22 mouse cellular contexts compared by ENCODE assay signal in the genomic region with DNA sequence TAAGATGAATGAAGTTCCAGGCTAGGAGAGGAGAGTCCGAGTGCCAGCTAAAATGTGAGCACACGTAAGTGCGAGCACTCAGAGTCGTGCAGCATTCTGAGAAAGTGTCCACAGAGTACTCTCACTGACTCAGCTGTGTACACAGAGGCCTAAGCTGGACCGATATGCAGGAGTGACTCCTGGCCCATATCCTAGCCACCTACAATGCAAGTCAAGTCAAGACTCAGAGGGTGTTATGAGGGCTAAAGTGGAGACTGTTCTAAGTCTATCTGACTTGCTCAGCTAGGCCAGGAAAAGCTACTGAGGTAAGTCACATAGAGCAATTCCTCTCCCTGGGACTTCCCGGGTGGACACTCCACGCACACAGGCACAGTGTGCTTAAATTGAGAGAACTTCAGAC.
"Had no signal": no experiment of that assay in that cellular context is flagged by ENCODE, and none has a peak within 500 bp of the region (broad histone marks: within the 10 kb centered on the region; RNA-seq: fewer than 3 reads in every experiment).

No protein-coding gene starts in this region.

- H3K27me3 ChIP-seq: limb, embryonic 12.5 days; limb, embryonic 15.5 days; megakaryocyte, embryonic 14.5 days; midbrain, embryonic 13.5 days; neural tube, embryonic 12.5 days; neural tube, embryonic 15.5 days had no signal

- H3K4me2 ChIP-seq: limb, embryonic 12.5 days; limb, embryonic 15.5 days; liver, embryonic 11.5 days; lung, embryonic 14.5 days; midbrain, embryonic 13.5 days; neural tube, embryonic 12.5 days; neural tube, embryonic 15.5 days had no signal

- ATAC-seq: liver, postnatal 0 days; midbrain, embryonic 13.5 days; midbrain, embryonic 16.5 days had no signal

- H3K4me3 ChIP-seq: limb, embryonic 12.5 days; limb, embryonic 15.5 days; megakaryocyte, embryonic 14.5 days; midbrain, embryonic 10.5 days; midbrain, embryonic 13.5 days; neural tube, embryonic 12.5 days; neural tube, embryonic 15.5 days had no signal

- DNase-seq: kidney, adult 18-20 months; kidney, adult 9 months; kidney, postnatal 14 days; kidney, postnatal 4 days; left cerebral cortex, postnatal 4 days; liver, postnatal 0 days; lung, embryonic 14.5 days; lung, postnatal 10 days; lung, postnatal 36 days; right cerebral cortex, adult 18-20 months; right cerebral cortex, postnatal 14 days; right cerebral cortex, postnatal 4 days; thymus, postnatal 25 days had no signal
